Mouse (Mus musculus) limb, embryonic 11.5 days (tissue): ENCODE measurements around the gene Lpar5. TPM values are rescaled to one million over a fixed set of nuclear protein-coding genes. Genes with fewer than 3 reads are reported as not detected.
A peak's percentile ranks its signal among the peaks of the same experiment; 100 is the strongest.

Source experiments
- ATAC-seq: fragments of 200-750 bp; cut with Nextera tagmentation; 2 replicates; pipeline ENCODE4 v1.8.0; 2017; ENCODE audit warnings: low read depth; ENCODE audit not compliant: insufficient number of reproducible peaks, low FRiP score, low TSS enrichment
- DNase-seq: peaks from one replicate; pipeline ENCODE4 v3.0.0-alpha.2; 2015; ENCODE audit warnings: low spot score
- H3K27ac ChIP-seq: fragments of 300-500 bp; sonication (generic); replicated peaks from 2 replicates; pipeline ENCODE4 v1.5.1; 2014; ENCODE audit warnings: low read depth, mild to moderate bottlenecking, low read length
- H3K27me3 ChIP-seq: fragments of 300-500 bp; sonication (generic); 2 replicates; pipeline ENCODE4 v1.6.1; 2014; ENCODE audit warnings: mild to moderate bottlenecking, low read length, mixed read lengths; ENCODE audit not compliant: control insufficient read depth, insufficient read depth
- H3K36me3 ChIP-seq: fragments of 300-500 bp; sonication (generic); 2 replicates; pipeline ENCODE4 v1.6.1; 2014; ENCODE audit warnings: mild to moderate bottlenecking, low read length, moderate library complexity, mixed read lengths; ENCODE audit not compliant: control insufficient read depth, insufficient read depth
- H3K4me1 ChIP-seq: fragments of 300-500 bp; sonication (generic); 2 replicates; pipeline ENCODE4 v1.6.1; 2014; ENCODE audit warnings: low read length, mixed read lengths; ENCODE audit not compliant: control insufficient read depth, insufficient read depth
- H3K4me2 ChIP-seq: fragments of 300-500 bp; sonication (generic); 2 replicates; pipeline ENCODE4 v1.6.1; 2014; ENCODE audit warnings: low read depth, mild to moderate bottlenecking, moderate library complexity; ENCODE audit not compliant: severe bottlenecking
- H3K4me3 ChIP-seq: fragments of 300-500 bp; sonication (generic); 2 replicates; pipeline ENCODE4 v1.5.1; 2014; ENCODE audit warnings: low read depth, low read length
- H3K9ac ChIP-seq: fragments of 300-500 bp; sonication (generic); 2 replicates; pipeline ENCODE4 v1.6.1; 2014; ENCODE audit warnings: mild to moderate bottlenecking, low read length
- H3K9me3 ChIP-seq: fragments of 300-500 bp; sonication (generic); 2 replicates; pipeline ENCODE4 v1.6.1; 2016; ENCODE audit warnings: low read length; ENCODE audit not compliant: control insufficient read depth
- WGBS: fragments of 180-500 bp; shearing (Covaris S2); extraction: QIAGEN DNeasy Blood & Tissue Kit; methylation state at CpG from one replicate; pipeline ENCODE4 v1.1.7; 2014; 5-methylcytosine and 5-hydroxymethylcytosine counted together
- polyA plus RNA-seq: library from polyadenylated mRNA; unstranded; fragments of >200 nt; fragmentation: Nextera tagmentation; extraction: Ambion mirVana; gene quantifications from 2 replicates; pipeline ENCODE4 v1.2.1, GENCODE M21; 2014

The Lpar5 gene
- polyA plus RNA-seq, 1 experiment from 2014 or later: 0.32 TPM

- 82% methylated on average over 14 of the region's 14 CpGs for WGBS
- Histone ChIP-seq H3K4me3 (no peak overlapping the region), H3K36me3 (peaks cover 93% of the 10 kb centered on the region), H3K4me1 (no peaks in the 10 kb centered on the region), H3K4me2 (no peak overlapping the region), H3K9ac (no peak overlapping the region), H3K27me3 (no peaks in the 10 kb centered on the region), H3K27ac (no peak overlapping the region), H3K9me3 (no peaks in the 10 kb centered on the region)
- DNase-seq (no peak), ATAC-seq (no peak)
Observed at GRCm38 (mm10) chr6:125109371-125109770, 41.7 kb downstream of the Lpar5 start.

- ATAC-seq: no peak
- 91% methylated on average over 7 of the region's 7 CpGs for WGBS
- no peak overlapping the region for H3K27ac ChIP-seq
- H3K36me3 ChIP-seq: peaks cover 83% of the 10 kb centered on the region
- no peaks in the 10 kb centered on the region for H3K27me3 ChIP-seq
- H3K9me3 ChIP-seq: no peaks in the 10 kb centered on the region
- peak; percentile 71 for DNase-seq
- H3K4me1 ChIP-seq: no peaks in the 10 kb centered on the region
- H3K4me3 ChIP-seq: no peak overlapping the region
- H3K4me2 ChIP-seq: no peak overlapping the region
- H3K9ac ChIP-seq: no peak overlapping the region
Observed at GRCm38 (mm10) chr6:125110927-125111326, 43.2 kb downstream of the Lpar5 start.

GRCm38 (mm10) chr6:125112553-125112952 lies 44.8 kb downstream of the Lpar5 start:
- Histone ChIP-seq H3K27me3 (no peaks in the 10 kb centered on the region), H3K4me3 (no peak overlapping the region), H3K9ac (no peak overlapping the region), H3K36me3 (peaks cover 70% of the 10 kb centered on the region), H3K27ac (no peak overlapping the region), H3K4me1 (no peaks in the 10 kb centered on the region), H3K4me2 (no peak overlapping the region), H3K9me3 (no peaks in the 10 kb centered on the region)
- DNase-seq: no peak
- WGBS: 94% methylated on average over 11 of the region's 11 CpGs
- no peak for ATAC-seq

- Histone ChIP-seq H3K4me1 (no peaks in the 10 kb centered on the region), H3K27ac (no peak overlapping the region), H3K4me3 (no peak overlapping the region), H3K27me3 (no peaks in the 10 kb centered on the region), H3K36me3 (peaks cover 41% of the 10 kb centered on the region), H3K9me3 (no peaks in the 10 kb centered on the region), H3K4me2 (no peak overlapping the region), H3K9ac (no peak overlapping the region)
- ATAC-seq: no peak
- DNase-seq: no peak
- WGBS: 95% methylated on average over 8 of the region's 8 CpGs
Observed at GRCm38 (mm10) chr6:125119387-125119786, 51.7 kb downstream of the Lpar5 start.

GRCm38 (mm10) chr6:125128724-125129123 lies 61.0 kb downstream of the Lpar5 start:
- DNase-seq: no peak
- no peak for ATAC-seq
- Histone ChIP-seq H3K4me1 (0 out of 2 replicates have a peak, but pooled peaks cover 3% of the 10 kb centered on the region), H3K27me3 (no peaks in the 10 kb centered on the region), H3K4me3 (no peak overlapping the region), H3K36me3 (peaks cover 28% of the 10 kb centered on the region), H3K9ac (no peak overlapping the region), H3K4me2 (no peak overlapping the region), H3K9me3 (no peaks in the 10 kb centered on the region), H3K27ac (no peak overlapping the region)
- 90% methylated on average over 12 of the region's 12 CpGs for WGBS

GRCm38 (mm10) chr6:125129710-125130402 lies 62.1 kb downstream of the Lpar5 start:
- Histone ChIP-seq H3K27ac (0 out of 2 replicates have a peak overlapping the region, but pooled peaks have one; percentile 12), H3K9me3 (no peaks in the 10 kb centered on the region), H3K9ac (no peak overlapping the region), H3K4me2 (no peak overlapping the region), H3K4me3 (no peak overlapping the region), H3K27me3 (no peaks in the 10 kb centered on the region), H3K4me1 (0 out of 2 replicates have a peak, but pooled peaks cover 3% of the 10 kb centered on the region), H3K36me3 (peaks cover 24% of the 10 kb centered on the region)
- 89% methylated on average over 20 of the region's 20 CpGs for WGBS
- DNase-seq (no peak), ATAC-seq (no peak)

- H3K9me3 ChIP-seq: no peaks in the 10 kb centered on the region
- H3K9ac ChIP-seq: peak within 1 kb of the TSS; percentile 79
- peaks cover 35% of the 10 kb centered on the region for H3K36me3 ChIP-seq
- H3K27me3 ChIP-seq: no peaks in the 10 kb centered on the region
- peak within 1 kb of the TSS; percentile 64 for H3K4me3 ChIP-seq
- DNase-seq (peak; percentile 97), ATAC-seq (peak; percentile 92)
- peak within 1 kb of the TSS; percentile 67 for H3K4me2 ChIP-seq
- peak within 1 kb of the TSS; percentile 81 for H3K27ac ChIP-seq
- WGBS: under 1% methylated on average over 65 of the region's 66 CpGs
- H3K4me1 ChIP-seq: 0 out of 2 replicates have a peak, but pooled peaks cover 3% of the 10 kb centered on the region
Observed at GRCm38 (mm10) chr6:125131302-125132156, 63.8 kb downstream of the Lpar5 start, which contains the start of gene Nop2. TSS of gene Nop2 (plus strand) at chr6:125131909.
